Mouse (Mus musculus): ENCODE measurements around the gene Tle3.
A peak's percentile ranks its signal among the peaks of the same experiment; 100 is the strongest.

- TF ChIP-seq POLR2A (IDR thresholded peaks at IDR 0.05; ENCODE audit: extremely low read depth, insufficient read depth, low read length) (peak; percentile 54; the same call in 1 of the 2 replicates), CTCF (IDR thresholded peaks at IDR 0.05; ENCODE audit: low read depth, low read length) (no peak)
These were observed 1.7 kb upstream of the Tle3 start for GRCm38 (mm10) chr9:61370454-61370888.

All from liver, adult 2 months (tissue).